Mouse (Mus musculus) MEL (cell line): ENCODE data around the gene Clk1. TPM values are rescaled to one million over a fixed set of nuclear protein-coding genes. Genes with fewer than 3 reads are reported as not detected.

ENCODE experiments used
- DNase-seq: peaks from one replicate; pipeline ENCODE4 v3.0.0; 2011; ENCODE audit warnings: low read depth, low spot score
- H3K27ac ChIP-seq: 2 replicates; pipeline ENCODE4 v1.5.1; 2012; ENCODE audit warnings: low read depth, mild to moderate bottlenecking, control low read depth, low read length, moderate library complexity; ENCODE audit not compliant: control insufficient read depth
- H3K27me3 ChIP-seq, 2 experiments: fragments of 150-350 bp in 1 of 2; sonication (generic) in 1 of 2; 2 replicates each; pipeline ENCODE4 v1.6.1; 2012; ENCODE audit warnings: low read length in 2 of 2, mild to moderate bottlenecking in 2 of 2, improper control_type of control experiment in 1 of 2, moderate library complexity in 1 of 2; ENCODE audit not compliant: insufficient read depth in 2 of 2, control insufficient read depth in 1 of 2
- H3K36me3 ChIP-seq, 2 experiments: 2 replicates each; pipeline ENCODE4 v1.6.1; 2012 to 2014; ENCODE audit warnings: low read length in 2 of 2, improper control_type of control experiment in 1 of 2, inconsistent platforms in 1 of 2, mild to moderate bottlenecking in 1 of 2; ENCODE audit not compliant: insufficient read depth in 2 of 2, control insufficient read depth in 1 of 2
- H3K4me1 ChIP-seq, 2 experiments: fragments of 150-350 bp in 1 of 2; sonication (generic) in 1 of 2; 2 replicates each; pipeline ENCODE4 v1.6.1; 2012; ENCODE audit warnings: low read length in 2 of 2, improper control_type of control experiment in 1 of 2, mild to moderate bottlenecking in 1 of 2; ENCODE audit not compliant: insufficient read depth in 2 of 2, control insufficient read depth in 1 of 2
- H3K4me3 ChIP-seq, 2 experiments: fragments of 150-350 bp in 1 of 2; sonication (generic) in 1 of 2; 2 replicates each; pipeline ENCODE4 v1.5.1; 2012; ENCODE audit warnings: low read depth in 2 of 2, low read length in 2 of 2, mild to moderate bottlenecking in 2 of 2, moderate library complexity in 2 of 2, control low read depth in 1 of 2, improper control_type of control experiment in 1 of 2; ENCODE audit not compliant: control insufficient read depth in 1 of 2, insufficient read depth in 1 of 2
- H3K79me2 ChIP-seq: 2 replicates; pipeline ENCODE4 v1.6.1; 2012; ENCODE audit warnings: mild to moderate bottlenecking, low read length, moderate library complexity; ENCODE audit not compliant: control insufficient read depth, poor library complexity, insufficient read depth
- H3K9ac ChIP-seq: 2 replicates; pipeline ENCODE4 v1.6.1; 2012; ENCODE audit warnings: low read depth, mild to moderate bottlenecking, control low read depth, low read length, moderate library complexity; ENCODE audit not compliant: control insufficient read depth, poor library complexity, severe bottlenecking
- H3K9me3 ChIP-seq: fragments of 150-350 bp; sonication (generic); replicated peaks from 2 replicates; pipeline ENCODE4 v1.6.1; 2012; ENCODE audit warnings: mild to moderate bottlenecking, low read length, improper control_type of control experiment, moderate library complexity; ENCODE audit not compliant: insufficient read depth
- BHLHE40 ChIP-seq: IDR thresholded peaks from 2 replicates; pipeline ENCODE4 v1.6.1; 2012; ENCODE audit warnings: low read depth, mild to moderate bottlenecking, inconsistent platforms, low read length, improper control_type of control experiment, borderline replicate concordance
- CHD2 ChIP-seq: IDR thresholded peaks from 2 replicates; pipeline ENCODE4 v1.6.1; 2011; ENCODE audit warnings: low read length, improper control_type of control experiment
- E2F4 ChIP-seq: IDR thresholded peaks from 2 replicates; pipeline ENCODE4 v1.6.1; 2011; ENCODE audit warnings: low read depth, low read length, improper control_type of control experiment, borderline replicate concordance
- EP300 ChIP-seq, 2 experiments: IDR thresholded peaks; 2 replicates each; pipeline ENCODE4 v1.6.1; 2011; ENCODE audit warnings: improper control_type of control experiment in 2 of 2, low read length in 2 of 2, low read depth in 1 of 2, mild to moderate bottlenecking in 1 of 2
- GABPA ChIP-seq: IDR thresholded peaks from 2 replicates; pipeline ENCODE4 v1.6.1; 2012; ENCODE audit warnings: low read depth, mild to moderate bottlenecking, inconsistent platforms, low read length, improper control_type of control experiment, moderate library complexity
- HCFC1 ChIP-seq: IDR thresholded peaks from 2 replicates; pipeline ENCODE4 v1.6.1; 2012; ENCODE audit warnings: low read depth, mild to moderate bottlenecking, inconsistent platforms, low read length, improper control_type of control experiment, moderate library complexity
- JUND ChIP-seq: IDR thresholded peaks from 2 replicates; pipeline ENCODE4 v1.6.1; 2011; ENCODE audit warnings: low read depth, mild to moderate bottlenecking, improper control_type of control experiment, low read length
- MAX ChIP-seq: IDR thresholded peaks from 2 replicates; pipeline ENCODE4 v1.6.1; 2011; ENCODE audit warnings: low read length, improper control_type of control experiment
- MAZ ChIP-seq: IDR thresholded peaks from 2 replicates; pipeline ENCODE4 v1.6.1; 2012; ENCODE audit warnings: low read depth, mild to moderate bottlenecking, inconsistent platforms, low read length, improper control_type of control experiment
- MXI1 ChIP-seq: IDR thresholded peaks from 2 replicates; pipeline ENCODE4 v1.6.1; 2011; ENCODE audit warnings: mild to moderate bottlenecking, low read depth, low read length, improper control_type of control experiment
- MYB ChIP-seq: IDR thresholded peaks from 2 replicates; pipeline ENCODE4 v1.6.1; 2011; ENCODE audit warnings: mild to moderate bottlenecking, low read depth, low read length, improper control_type of control experiment
- MYC ChIP-seq: IDR thresholded peaks from 2 replicates; pipeline ENCODE4 v1.6.1; 2011; ENCODE audit warnings: low read depth, mild to moderate bottlenecking, low read length, improper control_type of control experiment, moderate library complexity
- NELFE ChIP-seq: IDR thresholded peaks from 2 replicates; pipeline ENCODE4 v1.6.1; 2011; ENCODE audit warnings: low read depth, low read length, improper control_type of control experiment
- POLR2AphosphoS2 ChIP-seq: IDR thresholded peaks from 2 replicates; pipeline ENCODE4 v1.6.1; 2011; ENCODE audit warnings: low read length, improper control_type of control experiment
- RAD21 ChIP-seq: IDR thresholded peaks from 2 replicates; pipeline ENCODE4 v1.6.1; 2011; ENCODE audit warnings: mild to moderate bottlenecking, low read depth, low read length, improper control_type of control experiment
- TAL1 ChIP-seq: IDR thresholded peaks from 2 replicates; pipeline ENCODE4 v1.6.1; 2012; ENCODE audit warnings: mild to moderate bottlenecking, inconsistent platforms, low read length, moderate library complexity, mixed read lengths
- TCF12 ChIP-seq: IDR thresholded peaks from 2 replicates; pipeline ENCODE4 v1.6.1; 2014; ENCODE audit warnings: low read depth, mild to moderate bottlenecking, inconsistent platforms, low read length, improper control_type of control experiment, moderate library complexity
- USF1 ChIP-seq: IDR thresholded peaks from 2 replicates; pipeline ENCODE4 v1.6.1; 2014; ENCODE audit warnings: low read depth, mild to moderate bottlenecking, inconsistent platforms, low read length, improper control_type of control experiment, moderate library complexity
- USF2 ChIP-seq, 2 experiments: IDR thresholded peaks; 2 replicates each; pipeline ENCODE4 v1.6.1; 2011 to 2012; ENCODE audit warnings: improper control_type of control experiment in 2 of 2, low read length in 2 of 2, borderline replicate concordance in 1 of 2, inconsistent platforms in 1 of 2, low read depth in 1 of 2, mild to moderate bottlenecking in 1 of 2; ENCODE audit not compliant: insufficient read depth in 1 of 2
- ZC3H11A ChIP-seq: IDR thresholded peaks from 2 replicates; pipeline ENCODE4 v1.6.1; 2012; ENCODE audit warnings: low read depth, mild to moderate bottlenecking, inconsistent platforms, low read length, improper control_type of control experiment
- ZNF384 ChIP-seq: IDR thresholded peaks from 2 replicates; pipeline ENCODE4 v1.6.1; 2012; ENCODE audit warnings: low read depth, mild to moderate bottlenecking, inconsistent platforms, low read length, improper control_type of control experiment
- polyA plus RNA-seq, 2 experiments: library from polyadenylated mRNA; stranded (reverse) in 1 of 2; unstranded in 1 of 2; fragments of >175 nt in 1 of 2; fragments of >200 nt in 1 of 2; gene quantifications; 2 replicates each; pipeline versions ENCODE4 v1.2.1 to v1.2.4; 2012; ENCODE audit warnings: low replicate concordance in 2 of 2, low read depth in 1 of 2; ENCODE audit not compliant: insufficient read length in 2 of 2, insufficient read depth in 1 of 2, missing spikeins in 1 of 2
- total RNA-seq: library from RNA; depleted of rRNA; stranded (reverse); fragments of 300-350 nt; gene quantifications from 2 replicates; pipeline ENCODE4 v1.2.3, GENCODE M21; 2012

Clk1 gene
- total and polyA plus RNA-seq, 3 experiments = 35.8 to 1,029 (median 41.1) TPM

- H3K27me3 ChIP-seq = no peaks in the 10 kb centered on the region
- no peaks in the 10 kb centered on the region for H3K9me3 ChIP-seq
- H3K9ac ChIP-seq = peak overlapping the region; percentile 48
- H3K27ac ChIP-seq = no peak overlapping the region
- DNase-seq = no peak
- H3K4me3 ChIP-seq = peak overlapping the region; percentile 40 to 82
- peaks cover 11 to 13% of the 10 kb centered on the region in 2 experiments for H3K4me1 ChIP-seq
- TF ChIP-seq CHD2 (no peak), E2F4 (no peak), MAX (no peak), ZC3H11A (no peak), MXI1 (no peak), JUND (no peak), ZNF384 (no peak), NELFE (no peak), RAD21 (no peak), MAZ (no peak), USF1 (no peak), TAL1 (no peak), MYC (no peak), BHLHE40 (no peak), GABPA (no peak), POLR2AphosphoS2 (no peak)
- peaks cover 22 to 31% of the 10 kb centered on the region in 2 experiments for H3K36me3 ChIP-seq
- H3K79me2 ChIP-seq = peaks cover 31% of the 10 kb centered on the region
Measured at GRCm38 (mm10) chr1:58392268-58392651, 31.6 kb downstream of the Clk1 start.

GRCm38 (mm10) chr1:58391421-58392267 lies 32.2 kb downstream of the Clk1 start:
- H3K4me3 ChIP-seq = peak overlapping the region; percentile 40 to 82
- H3K27ac ChIP-seq = no peak overlapping the region
- no peaks in the 10 kb centered on the region for H3K27me3 ChIP-seq
- peaks cover 11 to 13% of the 10 kb centered on the region in 2 experiments for H3K4me1 ChIP-seq
- peak; percentile 36 for DNase-seq
- no peaks in the 10 kb centered on the region for H3K9me3 ChIP-seq
- peaks cover 20 to 28% of the 10 kb centered on the region in 2 experiments for H3K36me3 ChIP-seq
- TF ChIP-seq USF2 (IDR thresholded peaks at IDR 0.05; ENCODE audit: borderline replicate concordance in 1 of 2, insufficient read depth in 1 of 2, low read depth in 1 of 2, low read length in 2 of 2) (no peak), TCF12 (no peak), EP300 (IDR thresholded peaks at IDR 0.05; ENCODE audit: low read depth in 1 of 2, low read length in 2 of 2) (no peak), MYB (no peak), HCFC1 (no peak), E2F4 (no peak), MXI1 (no peak)
- peak overlapping the region; percentile 48 for H3K9ac ChIP-seq
- peaks cover 29% of the 10 kb centered on the region for H3K79me2 ChIP-seq
